Mouse (Mus musculus) neural tube, embryonic 14.5 days (tissue): ENCODE data around the gene Gtpbp10. TPM values are rescaled to one million over a fixed set of nuclear protein-coding genes. Genes with fewer than 3 reads are reported as not detected.
A peak's percentile ranks its signal among the peaks of the same experiment; 100 is the strongest.

Experiments
- ATAC-seq: fragments of 200-750 bp; cut with Nextera tagmentation; 2 replicates; pipeline ENCODE4 v1.8.0; 2017; ENCODE audit warnings: low read depth, mild to moderate bottlenecking, moderate TSS enrichment, moderate library complexity
- H3K27ac ChIP-seq: fragments of 300-500 bp; sonication (generic); 2 replicates; pipeline ENCODE4 v1.5.1; 2014; ENCODE audit warnings: low read depth, mild to moderate bottlenecking, control low read depth, low read length, moderate library complexity, mixed read lengths
- H3K27me3 ChIP-seq: fragments of 300-500 bp; sonication (generic); 2 replicates; pipeline ENCODE4 v1.6.1; 2014; ENCODE audit warnings: low read length; ENCODE audit not compliant: control insufficient read depth, insufficient read depth
- H3K36me3 ChIP-seq: fragments of 300-500 bp; sonication (generic); 2 replicates; pipeline ENCODE4 v1.6.1; 2014; ENCODE audit warnings: low read length, mixed read lengths; ENCODE audit not compliant: control insufficient read depth, insufficient read depth
- H3K4me1 ChIP-seq: fragments of 300-500 bp; sonication (generic); 2 replicates; pipeline ENCODE4 v1.6.1; 2014; ENCODE audit warnings: low read length; ENCODE audit not compliant: control insufficient read depth, insufficient read depth
- H3K4me2 ChIP-seq: fragments of 300-500 bp; sonication (generic); 2 replicates; pipeline ENCODE4 v1.6.1; 2014; ENCODE audit warnings: mild to moderate bottlenecking, low read depth, low read length, control low read depth
- H3K4me3 ChIP-seq: fragments of 300-500 bp; sonication (generic); 2 replicates; pipeline ENCODE4 v1.5.1; 2014; ENCODE audit warnings: low read depth, low read length, control low read depth, mixed read lengths
- H3K9ac ChIP-seq: fragments of 300-500 bp; sonication (generic); replicated peaks from 2 replicates; pipeline ENCODE4 v1.6.1; 2014; ENCODE audit warnings: low read depth, mild to moderate bottlenecking, control low read depth, low read length, mixed read lengths
- H3K9me3 ChIP-seq: fragments of 300-500 bp; sonication (generic); 2 replicates; pipeline ENCODE4 v1.6.1; 2016; ENCODE audit warnings: low read length; ENCODE audit not compliant: control insufficient read depth
- WGBS: fragments of 180-500 bp; shearing (Covaris S2); extraction: QIAGEN DNeasy Blood & Tissue Kit; methylation state at CpG from one replicate; pipeline ENCODE4 v1.1.7; 2014; 5-methylcytosine and 5-hydroxymethylcytosine counted together
- polyA plus RNA-seq: library from polyadenylated mRNA; unstranded; fragments of >200 nt; fragmentation: Nextera tagmentation; extraction: Ambion mirVana; gene quantifications from 2 replicates; pipeline ENCODE4 v1.2.1, GENCODE M21; 2014

Gene Gtpbp10
- polyA plus RNA-seq, 1 experiment from 2014 or later: 21.7 TPM

DNA sequence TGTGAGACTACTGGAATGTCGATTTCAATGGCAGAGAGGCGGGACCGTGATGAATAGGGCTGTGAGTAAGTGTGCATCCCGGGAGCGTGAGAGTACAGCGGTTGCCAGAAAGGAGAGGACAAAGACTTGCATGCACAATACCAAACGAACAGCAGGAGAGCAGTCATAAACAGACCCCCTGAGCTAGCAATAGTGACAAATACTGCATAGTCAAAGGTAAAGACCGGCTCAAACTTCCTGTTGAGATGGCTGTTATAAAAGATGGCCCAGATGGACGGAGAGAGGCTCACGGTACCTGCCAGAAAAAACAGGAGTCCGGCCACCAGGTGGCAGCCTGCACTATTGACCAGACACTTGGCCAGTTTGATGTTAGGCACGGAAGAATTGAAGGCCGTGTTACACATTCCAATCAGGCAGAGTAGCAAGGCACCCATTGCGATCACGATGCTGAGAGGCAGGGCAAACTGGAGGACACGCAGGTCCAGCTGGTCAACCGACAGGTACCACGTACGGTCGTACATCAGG, 51.6 kb downstream of the Gtpbp10 start:
- Histone ChIP-seq H3K9ac (0 out of 2 replicates have a peak overlapping the region, but pooled peaks have one; percentile 11), H3K27ac (no peak overlapping the region), H3K4me3 (no peak overlapping the region), H3K4me2 (peak overlapping the region; percentile 38), H3K36me3 (no peaks in the 10 kb centered on the region), H3K27me3 (no peaks in the 10 kb centered on the region), H3K9me3 (no peaks in the 10 kb centered on the region), H3K4me1 (peaks cover 8% of the 10 kb centered on the region; the same call in 1 of the 2 replicates)
- peak; percentile 82 for ATAC-seq
- 15% methylated on average over 20 of the region's 20 CpGs for WGBS

GRCm38 (mm10) chr5:5504456-5504855, 54.9 kb downstream of the Gtpbp10 start:
- 83% methylated on average over 13 of the region's 13 CpGs for WGBS
- Histone ChIP-seq H3K9ac (no peak overlapping the region), H3K4me1 (peaks cover 8% of the 10 kb centered on the region; the same call in 1 of the 2 replicates), H3K4me3 (no peak overlapping the region), H3K9me3 (no peaks in the 10 kb centered on the region), H3K4me2 (no peak overlapping the region), H3K36me3 (no peaks in the 10 kb centered on the region), H3K27me3 (no peaks in the 10 kb centered on the region), H3K27ac (no peak overlapping the region)
- ATAC-seq: 0 out of 2 replicates have a peak, but pooled peaks have one; percentile 23

GRCm38 (mm10) chr5:5503381-5503780, 56.0 kb downstream of the Gtpbp10 start:
- Histone ChIP-seq H3K4me1 (peaks cover 8% of the 10 kb centered on the region; the same call in 1 of the 2 replicates), H3K36me3 (no peaks in the 10 kb centered on the region), H3K27me3 (no peaks in the 10 kb centered on the region), H3K9me3 (no peaks in the 10 kb centered on the region), H3K9ac (no peak overlapping the region), H3K4me3 (no peak overlapping the region), H3K4me2 (no peak overlapping the region), H3K27ac (no peak overlapping the region)
- 88% methylated on average over 4 of the region's 4 CpGs for WGBS
- ATAC-seq: no peak

- no peak overlapping the region for H3K4me3 ChIP-seq
- H3K27me3 ChIP-seq: no peaks in the 10 kb centered on the region
- ATAC-seq: no peak
- no peaks in the 10 kb centered on the region for H3K36me3 ChIP-seq
- no peak overlapping the region for H3K27ac ChIP-seq
- no peaks in the 10 kb centered on the region for H3K9me3 ChIP-seq
- no peak overlapping the region for H3K4me2 ChIP-seq
- H3K9ac ChIP-seq: no peak overlapping the region
- 92% methylated on average over 2 of the region's 2 CpGs for WGBS
- H3K4me1 ChIP-seq: no peaks in the 10 kb centered on the region
These were observed 57.8 kb downstream of the Gtpbp10 start for GRCm38 (mm10) chr5:5501583-5501982.

DNA sequence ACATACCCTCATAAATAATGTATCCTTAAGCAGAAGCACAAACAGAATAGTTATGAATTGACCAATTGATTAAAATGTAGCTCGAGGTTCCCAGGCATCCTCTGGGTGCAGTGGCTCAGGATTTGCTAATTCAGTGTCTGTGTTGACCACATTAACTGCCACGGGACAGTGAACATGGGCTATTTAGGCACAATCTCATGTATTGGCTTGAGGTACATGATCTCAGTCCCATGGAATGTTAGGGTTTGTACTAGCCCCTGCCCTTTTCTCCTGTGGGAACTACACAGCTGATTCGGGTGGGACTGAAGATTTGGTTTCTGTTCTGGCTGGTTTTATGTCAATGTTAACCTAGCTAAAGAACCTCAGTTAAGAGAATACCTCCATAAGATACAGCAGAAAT, 62.9 kb downstream of the Gtpbp10 start:
- WGBS: 48% methylated on average over 3 of the region's 3 CpGs
- Histone ChIP-seq H3K27me3 (no peaks in the 10 kb centered on the region), H3K9ac (no peak overlapping the region), H3K36me3 (no peaks in the 10 kb centered on the region), H3K27ac (no peak overlapping the region), H3K4me2 (no peak overlapping the region), H3K4me3 (no peak overlapping the region), H3K4me1 (no peaks in the 10 kb centered on the region), H3K9me3 (no peaks in the 10 kb centered on the region)
- no peak; the same call in 1 of the 2 replicates for ATAC-seq

- 89% methylated on average over 4 of the region's 4 CpGs for WGBS
These were observed 64.3 kb downstream of the Gtpbp10 start for GRCm38 (mm10) chr5:5495042-5495441.

DNA sequence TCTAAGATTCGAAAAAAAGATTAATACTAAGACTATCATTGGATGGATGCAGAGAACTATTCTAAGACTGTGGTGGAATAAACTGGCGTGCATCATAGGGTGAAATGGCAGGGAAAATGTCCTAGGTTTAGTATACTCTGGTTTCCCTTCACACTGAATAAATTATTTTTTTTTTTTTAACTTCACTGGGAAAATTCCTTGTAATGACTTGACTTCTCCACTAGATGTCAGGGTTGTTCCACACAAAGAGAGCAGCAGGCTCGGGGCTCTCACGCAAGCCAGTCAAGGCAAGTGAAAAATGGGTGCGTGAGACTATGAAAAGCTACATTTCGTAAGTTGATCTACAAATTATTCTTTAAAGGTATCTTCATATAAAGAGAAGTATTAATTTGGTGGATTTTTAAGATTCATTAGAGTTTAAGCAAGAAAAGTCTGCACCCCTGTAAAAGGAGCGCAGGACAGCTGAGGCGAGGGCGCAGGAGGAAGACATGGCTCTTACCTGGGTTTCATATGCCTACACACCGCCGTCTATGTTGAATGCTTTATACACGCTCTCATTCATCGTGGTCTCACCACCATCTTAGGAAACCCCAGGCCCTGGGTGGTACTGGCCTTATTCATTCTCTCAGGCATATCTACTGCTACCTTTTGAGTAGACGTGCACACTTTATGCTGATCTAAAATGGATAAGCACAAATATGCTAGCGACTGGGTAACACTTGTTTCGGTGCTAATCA, 64.9 kb downstream of the Gtpbp10 start:
- no peak overlapping the region for H3K4me3 ChIP-seq
- no peaks in the 10 kb centered on the region for H3K4me1 ChIP-seq
- H3K9me3 ChIP-seq: no peaks in the 10 kb centered on the region
- no peak overlapping the region for H3K9ac ChIP-seq
- peak; percentile 74 for ATAC-seq
- WGBS: 39% methylated on average over 16 of the region's 16 CpGs
- no peak overlapping the region for H3K27ac ChIP-seq
- H3K4me2 ChIP-seq: no peak overlapping the region
- no peaks in the 10 kb centered on the region for H3K36me3 ChIP-seq
- no peaks in the 10 kb centered on the region for H3K27me3 ChIP-seq

More at GRCm38 (mm10) chr5:5495042-5495441, 64.3 kb downstream of the Gtpbp10 start:
- H3K4me3 ChIP-seq: no peak overlapping the region
- no peaks in the 10 kb centered on the region for H3K36me3 ChIP-seq
- H3K27ac ChIP-seq: no peak overlapping the region
- no peaks in the 10 kb centered on the region for H3K9me3 ChIP-seq
- H3K4me1 ChIP-seq: no peaks in the 10 kb centered on the region
- ATAC-seq: peak; percentile 50; the same call in 1 of the 2 replicates
- H3K27me3 ChIP-seq: no peaks in the 10 kb centered on the region
- H3K4me2 ChIP-seq: no peak overlapping the region
- H3K9ac ChIP-seq: no peak overlapping the region

- no peaks in the 10 kb centered on the region for H3K9me3 ChIP-seq
- H3K4me3 ChIP-seq: no peak overlapping the region
- no peak overlapping the region for H3K27ac ChIP-seq
- no peak overlapping the region for H3K4me2 ChIP-seq
- WGBS: 93% methylated on average over 4 of the region's 4 CpGs
- ATAC-seq: no peak
- H3K4me1 ChIP-seq: no peaks in the 10 kb centered on the region
- no peaks in the 10 kb centered on the region for H3K36me3 ChIP-seq
- no peak overlapping the region for H3K9ac ChIP-seq
- H3K27me3 ChIP-seq: no peaks in the 10 kb centered on the region
These were observed 67.2 kb downstream of the Gtpbp10 start for GRCm38 (mm10) chr5:5492163-5492562.
